Mouse (Mus musculus): ENCODE data around the gene Prkaca.
"Not testable (repeated sequence)": the region's sequence is repeated elsewhere in the genome, so short reads cannot be mapped to it uniquely, and the experiment has no call there.

Gene Prkaca

DNA sequence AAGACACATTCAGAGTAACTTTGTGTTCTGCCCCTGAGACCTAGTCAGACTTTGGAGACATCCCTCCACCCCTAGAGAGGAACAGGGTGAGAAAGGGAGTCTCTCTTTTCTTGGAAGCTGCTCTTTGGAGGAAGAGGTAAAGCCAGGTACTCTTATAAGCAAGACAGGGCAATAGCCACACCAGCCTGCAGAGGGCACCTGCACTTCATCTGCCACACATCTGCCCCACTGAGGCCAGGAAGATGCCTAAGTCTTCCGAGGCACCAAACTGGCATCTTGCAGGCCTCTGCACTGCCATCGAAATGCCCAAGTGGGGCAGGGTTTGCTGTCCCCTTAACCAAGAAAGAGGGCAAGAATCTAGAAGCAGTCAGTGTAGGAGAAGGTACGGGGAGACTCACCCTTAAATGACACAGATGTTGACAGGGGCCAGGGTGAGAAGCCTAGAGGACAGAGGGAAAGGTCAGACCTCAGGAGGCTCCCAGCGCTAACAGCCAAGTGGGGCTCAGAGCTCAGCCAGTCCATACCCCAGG, 3.4 kb downstream of the Prkaca start:
- in situ Hi-C loops (cut with MboI), result no loop called here

DNA sequence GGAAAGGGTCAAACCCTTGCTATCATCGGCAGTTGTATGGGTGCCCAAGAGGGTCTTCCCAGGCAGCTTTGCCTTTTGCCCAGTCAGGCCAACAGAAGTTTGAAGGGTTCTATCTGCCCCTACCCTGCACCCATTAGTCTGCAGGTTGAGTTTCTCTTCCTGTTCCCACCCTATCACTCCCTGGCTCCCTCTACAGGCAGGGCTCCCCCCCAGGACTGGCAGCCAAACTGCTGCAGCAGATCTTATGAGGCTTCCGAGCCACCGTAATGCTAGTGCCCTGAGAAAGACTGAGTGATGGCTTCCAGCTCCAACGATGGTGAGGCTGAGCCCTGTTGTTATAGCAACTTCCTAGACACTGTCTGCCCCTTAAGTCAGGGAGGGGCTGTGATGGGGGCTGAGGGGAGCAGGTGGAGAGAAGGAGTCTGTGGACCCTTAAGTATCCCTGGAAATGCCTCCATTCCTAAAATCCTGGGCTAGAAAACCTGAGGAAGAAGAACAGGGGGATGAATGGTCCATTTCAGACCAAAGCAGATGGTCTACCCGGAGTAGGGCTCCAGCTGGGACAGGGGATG, 4.1 kb downstream of the Prkaca start:
- in situ Hi-C loops (cut with MboI), result no loop called here

DNA sequence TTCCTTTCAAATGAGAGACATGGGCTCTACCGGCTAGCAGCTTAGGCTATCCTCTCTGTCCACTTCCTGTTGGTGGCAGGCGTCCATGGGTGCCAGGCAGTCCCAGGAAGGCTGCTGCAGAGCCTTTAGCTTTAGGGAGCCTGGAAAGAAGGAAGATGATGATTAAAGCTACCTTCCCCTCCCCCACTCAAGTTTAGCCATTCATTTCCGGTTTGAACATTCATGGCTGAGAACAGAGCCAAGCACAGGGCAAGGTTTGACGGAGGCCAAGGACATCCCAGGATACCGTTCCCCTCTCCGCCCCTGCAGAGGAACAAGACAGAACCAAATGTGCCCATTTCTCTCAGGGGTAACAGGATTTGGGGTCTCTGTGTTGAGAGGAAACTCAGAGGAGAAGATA, 4.9 kb downstream of the Prkaca start:
- in situ Hi-C loops (cut with MboI), result no loop called here

DNA sequence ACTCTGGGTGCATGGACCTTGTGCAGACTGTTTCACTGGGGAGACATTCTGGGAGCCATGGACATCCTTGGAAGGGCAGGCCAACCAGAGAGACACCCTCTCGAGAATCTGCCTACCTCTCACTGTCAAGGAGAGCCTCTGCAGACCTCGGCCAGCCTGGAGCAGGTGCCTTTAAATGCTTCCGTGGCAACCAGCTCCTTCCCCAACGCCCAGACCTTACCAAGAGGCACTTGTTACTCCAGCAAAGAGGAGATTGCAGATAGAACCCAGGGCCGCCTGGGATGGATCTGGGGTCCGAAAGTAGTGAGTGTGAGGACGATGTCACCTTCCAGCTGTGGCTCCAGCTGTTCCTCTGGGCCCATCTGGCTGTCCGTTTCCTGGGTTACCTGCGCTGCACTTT, 5.4 kb downstream of the Prkaca start:
- in situ Hi-C loops (cut with MboI), result no loop called here

DNA sequence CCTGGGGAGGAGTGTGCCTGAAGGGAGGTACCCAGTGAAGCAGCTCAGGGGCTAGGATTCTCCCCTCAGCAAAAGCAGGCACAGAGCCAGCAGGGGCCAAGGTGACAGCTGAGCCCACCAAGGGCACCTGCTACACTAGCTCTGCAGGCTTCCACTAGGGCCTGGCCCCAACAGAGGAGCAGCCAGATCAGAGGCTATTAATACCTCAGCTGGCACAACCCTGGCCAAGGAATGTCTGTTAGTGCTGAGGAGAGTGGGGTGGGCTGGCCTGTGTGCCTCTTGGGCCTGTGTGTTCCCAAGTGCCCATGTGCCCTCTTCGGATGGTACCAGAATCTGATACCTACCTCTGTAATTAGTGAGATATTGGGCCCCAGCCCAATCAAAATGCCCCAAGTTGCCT, 7.5 kb downstream of the Prkaca start:
- in situ Hi-C loops (cut with MboI), result no loop called here

DNA sequence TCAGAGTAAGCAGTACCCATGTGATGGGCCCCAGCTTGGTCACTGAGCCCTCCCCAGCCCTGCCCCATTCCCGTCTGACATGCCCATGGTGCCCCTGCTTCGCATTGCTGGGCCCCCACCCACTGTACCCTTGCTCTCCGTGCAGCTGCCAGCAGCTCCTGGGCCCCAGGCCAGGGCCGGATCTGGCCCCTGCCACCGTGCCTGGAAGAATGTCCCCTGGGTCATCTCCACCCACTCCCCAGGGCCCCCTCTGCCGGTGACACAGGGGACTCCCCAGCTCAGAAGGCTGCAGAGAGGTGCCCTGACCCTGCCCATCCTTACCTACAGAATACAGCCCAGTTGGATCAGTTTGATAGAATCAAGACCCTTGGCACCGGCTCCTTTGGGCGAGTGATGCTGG, 8.1 kb downstream of the Prkaca start:
- in situ Hi-C loops (cut with MboI), result no loop called here

DNA sequence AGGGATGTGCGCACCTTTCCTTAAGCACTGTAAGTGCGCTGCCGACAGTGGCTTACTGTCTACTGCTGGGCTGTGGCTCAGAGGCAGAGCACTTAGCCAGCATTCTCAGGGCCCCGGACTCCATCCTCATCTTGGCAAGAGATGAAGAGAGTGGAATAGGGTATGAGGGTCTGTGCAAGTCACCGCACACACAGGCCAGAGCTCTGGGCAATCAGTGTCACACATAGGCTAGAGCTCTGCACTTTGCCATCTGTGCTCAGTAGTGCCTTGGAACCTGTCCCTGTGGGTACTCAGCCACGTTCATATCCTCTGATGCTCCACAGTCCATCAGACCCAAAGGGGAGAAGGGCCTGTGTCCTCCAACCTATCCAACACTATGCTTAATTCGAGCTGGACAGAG, 8.7 kb downstream of the Prkaca start:
- in situ Hi-C loops (cut with MboI), result no loop called here

DNA sequence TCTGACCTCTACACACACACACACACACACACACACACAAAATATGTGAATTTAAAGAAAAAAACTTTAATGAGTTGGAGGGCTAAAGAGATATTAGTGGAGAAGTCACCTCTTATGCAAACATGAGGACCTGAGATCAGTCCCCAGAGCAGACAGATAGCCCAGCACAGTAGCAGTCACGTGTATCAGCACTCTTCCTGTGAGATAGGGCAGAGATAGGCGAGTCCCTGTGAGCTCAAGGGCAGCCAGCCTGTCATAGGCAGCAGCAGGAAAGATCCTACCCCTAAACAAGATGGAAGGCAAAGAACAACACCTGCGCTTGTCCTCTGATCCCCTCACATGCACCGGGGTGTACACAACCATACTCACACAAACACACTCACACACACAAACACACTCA, 9.7 kb downstream of the Prkaca start:
- in situ Hi-C loops (cut with MboI), result no loop called here

DNA sequence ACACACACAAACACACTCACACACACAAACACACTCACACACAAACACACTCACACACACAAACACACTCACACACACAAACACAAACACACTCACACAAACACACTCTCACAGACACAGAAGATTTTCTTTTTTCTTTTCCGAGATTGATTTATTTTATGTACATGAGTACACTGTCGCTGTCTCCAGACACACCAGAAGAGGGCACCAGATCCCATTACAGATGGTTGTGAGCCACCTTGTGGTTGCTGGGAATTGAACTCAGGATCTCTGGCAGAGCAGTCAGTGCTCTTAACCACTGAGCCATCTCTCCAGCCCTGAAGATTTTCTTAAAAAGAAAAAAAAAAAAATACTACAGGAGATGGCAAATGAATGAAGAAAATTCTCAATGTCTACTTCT, 10.4 kb downstream of the Prkaca start:
- in situ Hi-C loops (cut with MboI), result not testable (repeated sequence)

DNA sequence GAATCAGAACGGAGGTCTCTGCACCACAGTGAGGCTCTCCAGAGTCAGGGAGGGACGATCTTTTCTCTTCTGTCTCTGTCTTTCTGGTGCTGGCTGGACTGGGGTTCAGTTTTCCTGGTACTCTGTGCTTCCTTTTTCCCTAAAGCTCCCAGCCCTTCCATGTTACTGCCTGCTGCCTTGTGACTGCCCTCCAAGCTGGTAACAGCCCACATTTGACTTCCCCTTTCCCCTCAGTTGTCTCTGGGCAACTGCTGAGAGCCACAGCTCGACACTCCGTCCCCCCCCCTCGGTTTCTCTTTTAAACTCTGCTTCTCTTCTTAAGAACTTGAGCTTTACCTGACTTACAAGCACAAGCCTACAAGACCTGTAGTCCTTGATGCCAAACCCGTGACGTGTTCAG, 16.4 kb downstream of the Prkaca start:
- in situ Hi-C loops (cut with MboI), result no loop called here

DNA sequence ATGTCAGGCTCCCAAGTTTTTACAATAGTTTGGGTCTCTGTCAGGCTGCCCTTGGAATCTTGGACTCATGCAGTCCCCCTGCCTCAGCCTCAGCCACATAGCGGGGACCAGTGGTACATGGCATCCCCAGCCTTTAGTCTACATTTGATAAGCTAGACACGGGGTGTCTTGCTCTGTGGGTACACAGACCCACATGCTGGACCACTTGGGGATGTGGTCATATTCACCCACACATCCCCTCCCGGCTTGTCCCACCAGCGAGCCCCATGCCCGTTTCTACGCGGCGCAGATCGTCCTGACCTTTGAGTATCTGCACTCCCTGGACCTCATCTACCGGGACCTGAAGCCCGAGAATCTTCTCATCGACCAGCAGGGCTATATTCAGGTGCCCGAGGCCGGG, 17.4 kb downstream of the Prkaca start:
- in situ Hi-C loops (cut with MboI), result no loop called here

DNA sequence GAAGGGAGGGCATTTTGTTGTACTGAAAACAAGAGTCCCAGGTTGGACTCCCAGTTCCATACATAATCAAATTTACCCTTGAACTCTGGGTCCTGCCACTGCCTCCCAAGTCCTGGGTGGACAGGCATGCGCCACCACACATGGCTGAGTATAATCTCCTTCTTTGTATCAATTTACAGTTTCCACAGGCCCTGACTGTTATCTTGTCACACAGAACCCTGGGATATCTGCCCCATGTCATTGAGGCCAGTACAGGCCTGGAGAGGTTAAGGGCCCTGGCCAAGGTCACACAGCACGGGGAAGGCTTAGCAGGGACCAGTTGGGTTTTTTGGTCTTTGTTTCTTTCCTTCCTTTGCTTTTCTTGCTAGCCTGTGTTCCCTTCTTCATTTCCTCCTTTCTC, 19.7 kb downstream of the Prkaca start:
- in situ Hi-C loops (cut with MboI), result no loop called here

DNA sequence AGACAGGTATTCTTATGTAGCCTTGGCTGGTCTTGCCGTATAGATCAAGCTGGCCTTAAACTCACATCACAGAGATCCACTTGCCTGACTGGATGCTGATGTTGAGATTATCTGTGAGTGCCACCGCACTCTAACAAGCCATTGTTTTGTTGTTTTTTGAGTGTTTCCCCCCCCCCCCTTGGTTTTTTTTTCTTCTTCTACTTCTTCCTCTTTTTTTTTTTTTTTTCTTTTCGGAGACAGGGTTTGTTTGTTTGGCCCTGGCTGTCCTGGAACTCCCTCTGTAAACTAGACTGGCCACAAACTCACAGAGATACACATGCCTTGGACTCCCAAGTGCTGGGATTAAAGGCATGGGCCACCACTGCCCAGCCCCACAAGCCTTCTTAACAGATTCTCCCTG, 21.2 kb downstream of the Prkaca start:
- in situ Hi-C loops (cut with MboI), result no loop called here

DNA sequence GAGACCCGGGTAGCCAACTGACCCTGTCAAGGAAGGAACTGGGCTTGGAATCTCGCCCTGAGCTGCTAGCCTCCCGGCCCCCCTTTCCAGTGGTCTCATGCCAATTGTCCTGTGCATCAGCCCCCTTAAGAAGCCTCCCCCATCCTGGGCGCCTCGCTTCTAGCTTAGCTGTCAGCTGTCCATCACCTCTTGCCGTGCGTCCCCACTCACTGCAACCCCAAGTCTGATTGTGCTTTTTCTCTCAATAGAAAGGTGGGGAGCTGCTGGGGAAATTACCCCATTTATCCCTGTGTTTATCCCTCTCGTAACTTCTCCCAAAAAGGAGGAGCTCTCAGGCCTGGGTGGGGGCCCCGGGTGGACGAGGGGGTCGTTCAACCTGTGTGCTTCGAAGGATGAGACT, 23.2 kb downstream of the Prkaca start:
- in situ Hi-C loops (cut with MboI), result no loop called here

DNA sequence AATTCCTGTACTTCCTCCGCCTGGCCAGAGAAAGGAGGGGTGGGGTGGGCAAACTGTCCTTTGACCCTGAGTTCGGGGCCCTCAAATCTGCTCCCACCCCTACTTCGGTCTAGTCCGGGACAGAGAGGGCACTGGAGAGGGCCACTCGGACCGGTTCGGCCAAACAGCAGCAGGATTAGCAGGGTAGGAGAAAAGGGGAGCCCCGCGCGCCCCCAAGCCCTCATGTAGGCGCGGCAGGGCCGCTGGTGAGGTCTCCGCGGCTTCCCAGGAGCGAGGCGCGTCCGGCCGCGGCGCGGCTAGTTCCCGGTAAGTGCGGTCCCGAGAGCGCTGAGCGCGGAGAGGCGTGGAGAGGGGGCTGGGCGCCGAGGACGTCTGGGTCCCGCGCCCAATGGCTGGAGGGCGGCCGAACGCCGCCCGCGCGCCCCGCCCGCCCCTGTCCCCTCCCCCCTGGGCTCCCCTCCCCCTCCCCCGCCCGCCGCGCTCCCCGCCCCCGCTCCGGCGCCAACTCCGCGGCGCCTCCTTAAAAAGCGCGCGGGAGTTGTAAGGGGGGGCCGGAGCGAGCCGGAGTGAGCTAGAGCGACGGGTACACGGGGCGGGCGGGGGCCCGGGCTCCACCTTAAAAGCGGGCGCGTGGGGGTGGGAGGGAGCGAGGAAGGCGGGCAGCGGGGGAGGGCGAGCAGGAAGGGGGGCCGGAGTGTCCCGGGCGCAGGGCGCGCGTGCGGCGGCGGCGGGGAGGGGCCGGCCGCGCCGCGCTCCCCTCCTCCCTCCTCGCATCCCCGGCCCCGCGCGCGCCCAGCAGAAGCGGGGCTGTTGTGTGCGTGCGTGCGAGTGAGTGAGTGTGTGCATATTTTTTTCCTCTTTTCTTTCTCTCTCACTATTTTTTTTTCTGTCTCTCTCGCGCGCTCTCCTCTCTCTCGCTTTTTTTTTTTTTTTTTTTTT, 24.0 kb downstream of the Prkaca start:
- in situ Hi-C loops (cut with MboI), result no loop called here

DNA sequence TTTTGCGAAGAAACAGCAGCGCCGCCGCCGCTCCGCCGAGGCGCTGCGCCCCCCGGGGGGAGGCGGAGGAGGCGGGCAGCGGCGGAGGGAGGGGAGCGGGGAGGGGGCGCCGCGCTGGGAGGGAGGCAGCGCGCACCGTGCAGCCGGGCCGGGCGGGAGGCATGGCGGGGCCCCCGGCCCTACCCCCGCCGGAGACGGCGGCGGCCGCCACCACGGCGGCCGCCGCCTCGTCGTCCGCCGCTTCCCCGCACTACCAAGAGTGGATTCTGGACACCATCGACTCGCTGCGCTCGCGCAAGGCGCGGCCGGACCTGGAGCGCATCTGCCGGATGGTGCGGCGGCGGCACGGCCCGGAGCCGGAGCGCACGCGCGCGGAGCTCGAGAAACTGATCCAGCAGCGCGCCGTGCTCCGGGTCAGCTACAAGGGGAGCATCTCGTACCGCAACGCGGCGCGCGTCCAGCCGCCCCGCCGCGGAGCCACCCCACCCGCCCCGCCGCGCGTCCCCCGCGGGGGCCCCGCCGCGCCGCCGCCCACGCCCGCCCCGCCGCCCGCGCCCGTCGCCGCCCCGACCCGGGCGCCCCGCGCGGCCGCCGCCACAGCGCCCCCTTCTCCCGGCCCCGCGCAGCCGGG, 24.8 kb downstream of the Prkaca start, which contains the start of gene Samd1:
Gene Samd1 (plus strand): TSS at position 162 of the 631 bp plus-strand sequence.
- in situ Hi-C loops (cut with MboI), result no loop called here

DNA sequence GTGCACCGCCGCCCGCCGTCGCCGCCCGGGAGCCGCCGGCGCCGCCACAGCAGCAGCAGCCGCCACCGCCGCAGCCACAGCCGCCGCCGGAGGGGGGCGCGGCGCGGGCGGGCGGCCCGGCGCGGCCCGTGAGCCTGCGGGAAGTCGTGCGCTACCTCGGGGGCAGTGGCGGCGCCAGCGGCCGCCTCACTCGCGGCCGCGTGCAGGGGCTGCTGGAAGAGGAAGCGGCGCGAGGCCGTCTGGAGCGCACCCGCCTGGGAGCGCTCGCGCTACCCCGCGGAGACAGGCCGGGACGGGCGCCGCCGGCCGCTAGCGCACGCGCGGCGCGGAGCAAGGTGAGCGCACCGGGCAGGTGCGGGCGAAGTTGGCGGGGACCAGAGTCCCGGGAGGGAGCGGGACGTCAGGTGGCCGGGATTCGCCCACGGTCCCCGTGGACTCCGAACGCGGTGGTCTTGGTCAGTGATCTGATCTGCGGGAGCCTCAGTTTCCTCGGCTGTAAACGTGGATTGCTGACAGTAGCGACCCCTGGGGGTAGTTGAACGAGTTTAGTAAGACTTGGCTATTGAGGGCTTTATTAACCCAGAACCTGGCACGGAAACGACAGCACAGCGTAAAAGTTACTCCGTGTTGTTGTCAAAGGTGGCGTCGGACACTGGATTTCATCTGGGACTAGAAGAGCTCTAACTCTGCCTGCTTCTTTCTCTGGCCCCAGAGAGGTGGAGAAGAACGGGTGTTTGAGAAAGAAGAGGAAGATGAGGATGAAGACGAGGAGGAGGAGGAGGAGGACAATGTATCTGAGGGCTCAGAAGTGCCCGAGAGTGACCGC, 25.7 kb downstream of the Prkaca start:
- in situ Hi-C loops (cut with MboI), result no loop called here

DNA sequence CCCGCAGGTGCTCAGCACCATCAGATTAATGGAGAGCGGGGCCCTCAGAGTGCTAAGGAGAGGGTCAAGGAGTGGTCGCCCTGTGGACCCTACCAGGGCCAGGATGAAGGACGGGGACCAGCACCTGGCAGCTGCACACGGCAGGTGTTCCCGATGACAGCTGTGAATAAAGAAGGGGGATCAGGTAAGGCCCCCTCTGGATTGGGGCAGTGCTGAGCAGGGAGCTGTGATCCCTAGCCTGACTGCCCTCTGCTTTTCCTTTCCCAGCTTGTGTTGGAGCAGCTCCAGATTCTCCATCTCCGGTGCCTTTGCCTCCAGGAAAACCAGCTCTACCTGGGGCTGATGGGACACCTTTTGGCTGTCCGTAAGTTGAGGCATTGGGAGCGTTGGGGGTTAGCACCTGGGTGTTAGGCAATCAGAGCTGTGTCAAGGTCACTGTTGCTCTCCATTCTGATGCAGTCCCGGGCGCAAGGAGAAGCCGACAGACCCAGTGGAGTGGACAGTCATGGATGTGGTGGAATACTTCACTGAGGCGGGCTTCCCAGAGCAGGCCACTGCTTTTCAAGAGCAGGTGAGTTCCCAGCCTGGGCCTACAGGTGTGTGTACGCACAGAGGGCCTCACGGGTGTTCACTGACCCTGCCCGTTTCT, 26.4 kb downstream of the Prkaca start:
- in situ Hi-C loops (cut with MboI), result no loop called here

DNA sequence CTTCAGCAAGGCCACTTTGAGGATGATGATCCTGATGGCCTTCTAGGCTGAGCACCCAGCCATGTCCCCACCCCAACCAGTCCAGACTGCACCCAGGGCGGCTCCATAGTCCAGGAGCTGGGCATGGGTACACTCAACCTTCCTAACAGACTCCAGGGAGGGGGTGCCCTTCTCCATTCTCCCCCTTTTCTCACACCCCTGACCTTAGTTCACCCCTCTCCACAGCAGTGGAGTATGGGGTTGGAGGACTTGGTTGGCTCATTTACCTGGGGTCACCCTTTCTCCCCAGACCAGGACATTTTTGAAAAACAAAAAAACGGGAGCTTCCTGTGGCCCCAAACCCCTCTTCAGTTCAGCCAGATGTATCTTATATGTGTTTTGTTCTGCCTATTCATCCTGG, 27.0 kb downstream of the Prkaca start:
- in situ Hi-C loops (cut with MboI), result no loop called here

DNA sequence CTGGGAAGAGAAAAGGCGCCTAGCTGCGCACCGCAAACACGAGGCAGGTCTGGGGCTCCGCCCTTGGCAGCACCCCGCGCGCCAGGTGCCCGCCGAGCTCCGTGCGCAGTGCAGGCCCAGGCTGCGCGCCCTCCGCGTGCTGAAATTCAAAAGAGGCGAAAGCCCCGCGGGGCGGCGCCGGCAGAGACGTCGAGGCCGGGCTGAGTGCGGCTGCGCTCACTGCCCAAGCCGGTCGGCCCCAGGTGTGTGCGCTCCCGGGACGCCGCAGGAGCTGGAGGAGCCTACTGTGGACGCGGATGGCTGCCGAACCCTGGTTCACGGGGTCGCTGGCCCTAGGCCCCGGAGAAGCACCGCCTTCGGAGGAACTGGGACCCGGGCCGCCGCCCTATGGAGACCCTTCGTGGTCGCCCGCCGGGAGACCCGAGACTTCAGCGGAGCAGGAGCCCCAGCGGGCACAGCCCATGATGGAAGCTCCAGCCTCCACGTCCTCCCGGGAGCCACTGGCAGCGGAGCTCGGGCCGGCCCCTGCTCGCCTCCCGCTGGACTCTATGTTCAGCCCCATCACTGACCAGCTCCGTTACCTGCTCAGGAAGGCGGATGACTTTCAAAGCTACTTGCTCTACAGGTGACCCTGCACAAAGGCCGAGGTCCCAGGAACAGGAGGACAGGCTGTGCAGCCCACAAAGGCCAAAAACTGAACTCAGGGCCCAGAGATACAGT, 28.6 kb downstream of the Prkaca start, which contains the start of gene 1700067K01Rik:
Gene 1700067K01Rik (plus strand): TSS at position 222 of the 720 bp plus-strand sequence.
- in situ Hi-C loops (cut with MboI), result no loop called here
